Mouse (Mus musculus) gastrocnemius, postnatal 25 days (tissue): Measurements from ENCODE around the gene Fdxr. TPM values are rescaled to one million over a fixed set of nuclear protein-coding genes. Genes with fewer than 3 reads are reported as not detected.

Experiments
- DNase-seq: peaks from one replicate; pipeline ENCODE4 v3.0.0; 2022
- total RNA-seq, 2 experiments: library from RNA; stranded (reverse); gene quantifications; 1 replicate in 1 of 2; 2 replicates in 1 of 2; pipeline ENCODE4 v1.2.3; 2021

Gene Fdxr
- total RNA-seq, 2 experiments from 2014 or later = 3.6 to 3.8 TPM

GRCm38 (mm10) chr11:115236570-115236969 is 40.3 kb downstream of the Fdxr start:
- no peak for DNase-seq

- no peak for DNase-seq
Measured at GRCm38 (mm10) chr11:115234320-115235044, 42.4 kb downstream of the Fdxr start.

GRCm38 (mm10) chr11:115233526-115234290 is 43.1 kb downstream of the Fdxr start:
- no peak for DNase-seq

- no peak for DNase-seq
Measured at GRCm38 (mm10) chr11:115232889-115233288, 44.0 kb downstream of the Fdxr start.

GRCm38 (mm10) chr11:115231924-115232323 is 44.9 kb downstream of the Fdxr start:
- no peak for DNase-seq

GRCm38 (mm10) chr11:115231168-115231915 is 45.5 kb downstream of the Fdxr start:
- no peak for DNase-seq

- DNase-seq = peak; percentile 48
Measured at GRCm38 (mm10) chr11:115229021-115229930, 47.6 kb downstream of the Fdxr start.

- DNase-seq = peak; percentile 57
Measured at GRCm38 (mm10) chr11:115228430-115228829, 48.4 kb downstream of the Fdxr start.

GRCm38 (mm10) chr11:115227640-115228039 is 49.2 kb downstream of the Fdxr start:
- DNase-seq = no peak

- peak; percentile 41 for DNase-seq
Measured at GRCm38 (mm10) chr11:115226811-115227491, 49.9 kb downstream of the Fdxr start.

- no peak for DNase-seq
Measured at GRCm38 (mm10) chr11:115225301-115225700, 51.5 kb downstream of the Fdxr start.

- DNase-seq = no peak
Measured at GRCm38 (mm10) chr11:115224889-115225288, 52.0 kb downstream of the Fdxr start.

GRCm38 (mm10) chr11:115223877-115224276 is 53.0 kb downstream of the Fdxr start:
- no peak for DNase-seq

GRCm38 (mm10) chr11:115223451-115223850 is 53.4 kb downstream of the Fdxr start:
- DNase-seq = no peak

GRCm38 (mm10) chr11:115222570-115222969 is 54.3 kb downstream of the Fdxr start:
- no peak for DNase-seq

- no peak for DNase-seq
Measured at GRCm38 (mm10) chr11:115222077-115222476, 54.8 kb downstream of the Fdxr start.

GRCm38 (mm10) chr11:115219685-115220084 is 57.2 kb downstream of the Fdxr start:
- no peak for DNase-seq

GRCm38 (mm10) chr11:115219263-115219662 is 57.6 kb downstream of the Fdxr start:
- peak; percentile 57 for DNase-seq
